Mouse (Mus musculus) C2C12 (cell line): ENCODE data around the gene Lmf1.

ENCODE experiments used
- CTCF ChIP-seq: IDR thresholded peaks from one replicate; pipeline ENCODE4 v1.5.1; 2011; ENCODE audit not compliant: control insufficient read depth, insufficient read depth, insufficient read length
- FOSL1 ChIP-seq: IDR thresholded peaks from one replicate; pipeline ENCODE4 v1.8.0; 2011; ENCODE audit warnings: mild to moderate bottlenecking, low read length; ENCODE audit not compliant: poor library complexity, insufficient read depth, severe bottlenecking
- MAX ChIP-seq: IDR thresholded peaks from one replicate; pipeline ENCODE4 v1.6.1; 2011; ENCODE audit warnings: mild to moderate bottlenecking, control low read depth
- MYOG ChIP-seq: IDR thresholded peaks from one replicate; pipeline ENCODE4 v1.6.1; 2011; ENCODE audit not compliant: control insufficient read depth, insufficient read length; ENCODE audit errors: extremely low read depth
- USF1 ChIP-seq: IDR thresholded peaks from one replicate; pipeline ENCODE4 v1.6.1; 2011; ENCODE audit warnings: low read depth, mild to moderate bottlenecking, control low read depth, moderate library complexity

DNA sequence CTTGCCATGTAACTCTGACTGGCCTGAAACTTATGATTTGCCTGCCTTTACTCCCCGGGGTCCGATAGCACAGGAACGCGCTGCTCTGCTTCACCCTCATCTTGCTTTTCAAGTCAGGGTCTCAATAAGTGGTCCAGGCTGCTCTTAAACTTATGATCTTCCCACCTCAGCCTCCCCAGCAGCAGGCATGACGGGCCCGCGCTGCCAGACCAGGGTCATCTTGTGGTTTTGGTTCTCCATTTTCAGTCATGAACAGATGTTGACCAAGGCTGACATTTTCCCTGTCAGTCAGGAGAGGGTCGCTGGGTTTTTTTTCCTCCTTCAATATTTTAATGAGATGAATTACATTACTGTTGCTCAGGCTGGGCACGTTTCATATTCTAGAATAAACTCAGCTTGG is 66.8 kb downstream of the Lmf1 start:
- TF ChIP-seq USF1 = no peak
- TF ChIP-seq CTCF = no peak
- no peak for TF ChIP-seq MAX
- TF ChIP-seq FOSL1 = no peak
- no peak for TF ChIP-seq MYOG
